ENCODE assay signal across 11 mouse cellular contexts in genomic region chr11:102772771-102773700, GRCm38 (mm10). TPM values are rescaled to one million over a fixed set of nuclear protein-coding genes. Genes with fewer than 3 reads are reported as not detected.
DNase-seq lines count a peak whose midpoint lies in the region; ATAC-seq and TF ChIP-seq lines count a peak whose summit lies in the region.
"Had no signal": no experiment of that assay in that cellular context is flagged by ENCODE, and none has a peak within 500 bp of the region (broad histone marks: within the 10 kb centered on the region; RNA-seq: fewer than 3 reads in every experiment).

No protein-coding gene starts in this region.

- peak overlapping the region; percentile 67 for H3K27ac ChIP-seq in cerebellum, adult 2 months (ENCODE audit: insufficient read depth, low read length)
- H3K27ac ChIP-seq in midbrain, embryonic 12.5 days (replicated peaks): peak overlapping the region; percentile 90
- H3K27ac ChIP-seq in intestine, postnatal 0 days (ENCODE audit: low read depth, low read length): no peak overlapping the region
- H3K27ac ChIP-seq in lung, postnatal 0 days (ENCODE audit: low read length): no peak overlapping the region
- H3K27ac ChIP-seq: macrophage had no signal

- no peaks in the 10 kb centered on the region for H3K27me3 ChIP-seq in cerebellum, adult 2 months (ENCODE audit: control insufficient read depth, insufficient read depth, low read length)
- peaks cover 28% of the 10 kb centered on the region for H3K27me3 ChIP-seq in midbrain, embryonic 12.5 days
- H3K27me3 ChIP-seq in intestine, postnatal 0 days (replicated peaks; ENCODE audit: control insufficient read depth, insufficient read depth, low read length): no peaks in the 10 kb centered on the region
- no peaks in the 10 kb centered on the region for H3K27me3 ChIP-seq in lung, postnatal 0 days (replicated peaks; ENCODE audit: insufficient read depth, low read length)
- H3K27me3 ChIP-seq: limb, embryonic 13.5 days had no signal

- no peak for TF ChIP-seq CTCF in cerebellum, adult 2 months (IDR thresholded peaks at IDR 0.05; ENCODE audit: borderline replicate concordance, insufficient read depth, low read depth, low read length)
- TF ChIP-seq CTCF in intestine, postnatal 0 days (IDR thresholded peaks at IDR 0.05; ENCODE audit: low read depth): no peak
- no peak for TF ChIP-seq CTCF in lung, postnatal 0 days (IDR thresholded peaks at IDR 0.05)

- peak overlapping the region; percentile 36 for H3K4me2 ChIP-seq in midbrain, embryonic 12.5 days (replicated peaks)
- no peak overlapping the region for H3K4me2 ChIP-seq in intestine, postnatal 0 days (replicated peaks; ENCODE audit: low read depth)
- H3K4me2 ChIP-seq in lung, postnatal 0 days (replicated peaks; ENCODE audit: low read depth, low read length): no peak overlapping the region

- DNase-seq in cerebellum, adult 2 months: peak; percentile 59 to 61
- peak; percentile 54 to 62 for DNase-seq in cerebellum, postnatal 14 days
- peak; percentile 71 for DNase-seq in forelimb bud, embryonic 11.5 days (ENCODE audit: low read depth, low spot score)
- DNase-seq in urinary bladder, postnatal 4 days (ENCODE audit: low spot score in 2 of 2): no peak
- DNase-seq in lung, postnatal 0 days (ENCODE audit: low spot score): no peak
- DNase-seq in thymus, postnatal 4 days: no peak

- ATAC-seq in midbrain, embryonic 12.5 days (ENCODE audit: low FRiP score, low read depth): no peak
- no peak for ATAC-seq in intestine, postnatal 0 days
- no peak for ATAC-seq in lung, postnatal 0 days

- H3K4me1 ChIP-seq in cerebellum, adult 2 months (ENCODE audit: control insufficient read depth, insufficient read depth, low read length): peaks cover 81% of the 10 kb centered on the region
- H3K4me1 ChIP-seq in midbrain, embryonic 12.5 days: peaks cover 60% of the 10 kb centered on the region
- 0 out of 2 replicates have a peak, but pooled peaks cover 6% of the 10 kb centered on the region for H3K4me1 ChIP-seq in intestine, postnatal 0 days (replicated peaks; ENCODE audit: control insufficient read depth, insufficient read depth, low read length)
- peaks cover 4% of the 10 kb centered on the region for H3K4me1 ChIP-seq in lung, postnatal 0 days (ENCODE audit: insufficient read depth, low read depth, low read length)

- no peak for TF ChIP-seq EP300 in lung, postnatal 0 days (IDR thresholded peaks at IDR 0.05)

- H3K4me3 ChIP-seq in cerebellum, adult 2 months (replicated peaks; ENCODE audit: insufficient read depth, low read depth, low read length): no peak overlapping the region
- no peak overlapping the region for H3K4me3 ChIP-seq in midbrain, embryonic 12.5 days
- H3K4me3 ChIP-seq in intestine, postnatal 0 days (ENCODE audit: low read depth, low read length): no peak overlapping the region
- no peak overlapping the region for H3K4me3 ChIP-seq in lung, postnatal 0 days (ENCODE audit: low read depth, low read length)

- 32% methylated on average over 18 of the region's 18 CpGs for WGBS in cerebellum, adult 2 months
- 66% methylated on average over 18 of the region's 18 CpGs for WGBS in midbrain, embryonic 12.5 days
- WGBS in intestine, postnatal 0 days: 72% methylated on average over 18 of the region's 18 CpGs
- WGBS in lung, postnatal 0 days: 65% methylated on average over 18 of the region's 18 CpGs

- no peak for TF ChIP-seq POLR2A in cerebellum, adult 2 months (IDR thresholded peaks at IDR 0.05; ENCODE audit: borderline replicate concordance, insufficient read depth, low read length)

- peak overlapping the region; percentile 49; the same call in 1 of the 2 replicates for H3K9ac ChIP-seq in midbrain, embryonic 12.5 days (replicated peaks)
- no peak overlapping the region for H3K9ac ChIP-seq in intestine, postnatal 0 days (ENCODE audit: low read depth, low read length)
- no peak overlapping the region for H3K9ac ChIP-seq in lung, postnatal 0 days (replicated peaks; ENCODE audit: low read depth)

- H3K9me3 ChIP-seq in midbrain, embryonic 12.5 days: no peaks in the 10 kb centered on the region
- no peaks in the 10 kb centered on the region for H3K9me3 ChIP-seq in intestine, postnatal 0 days (ENCODE audit: control insufficient read depth)
- no peaks in the 10 kb centered on the region for H3K9me3 ChIP-seq in lung, postnatal 0 days (ENCODE audit: low read length)
- H3K9me3 ChIP-seq: G1E; limb, embryonic 13.5 days had no signal

- peaks cover 9% of the 10 kb centered on the region; the same call in 1 of the 2 replicates for H3K36me3 ChIP-seq in midbrain, embryonic 12.5 days
- H3K36me3 ChIP-seq in intestine, postnatal 0 days (ENCODE audit: control insufficient read depth, insufficient read depth): no peaks in the 10 kb centered on the region
- no peaks in the 10 kb centered on the region for H3K36me3 ChIP-seq in lung, postnatal 0 days (ENCODE audit: insufficient read depth, low read length)
- H3K36me3 ChIP-seq: G1E had no signal

RNA-seq across cellular contexts. Expression of gene Adam11, which starts 11.8 kb away (rescaled TPM):
- 207 and 239 TPM in 2 replicates for polyA plus RNA-seq in cerebellum, adult 2 months (2012; rRNA removed)
- 24.1 and 28.8 TPM in 2 replicates for polyA plus RNA-seq in midbrain, embryonic 12.5 days (2016; fragmentation: Nextera tagmentation; extraction: Ambion mirVana)
- polyA plus RNA-seq in intestine, postnatal 0 days (2015; fragmentation: Nextera tagmentation; extraction: Ambion mirVana): 0.80 and 1.3 TPM in 2 replicates
- 0.78 and 1.8 TPM in 2 replicates for polyA plus RNA-seq in lung, postnatal 0 days (2015; fragmentation: Nextera tagmentation; extraction: Ambion mirVana)
- polyA plus RNA-seq: G1E had no signal

RNA-seq across cellular contexts. Expression of gene Gjc1, which starts 46.5 kb away (rescaled TPM):
- 6.4 and 7.9 TPM in 2 replicates for polyA plus RNA-seq in cerebellum, adult 2 months (2012; rRNA removed)
- polyA plus RNA-seq in midbrain, embryonic 12.5 days (2016; fragmentation: Nextera tagmentation; extraction: Ambion mirVana): 79.0 and 87.1 TPM in 2 replicates
- 16.1 and 18.8 TPM in 2 replicates for polyA plus RNA-seq in intestine, postnatal 0 days (2015; fragmentation: Nextera tagmentation; extraction: Ambion mirVana)
- 35.9 and 37.0 TPM in 2 replicates for polyA plus RNA-seq in lung, postnatal 0 days (2015; fragmentation: Nextera tagmentation; extraction: Ambion mirVana)
- polyA plus RNA-seq: G1E, macrophage had no signal

Comparison
In these comparisons a context has a peak if more than half of its experiments do, and no peak if none do; other contexts are left out.
1. DNase-seq: peak in cerebellum, adult 2 months (2 of 2), cerebellum, postnatal 14 days (2 of 2) and forelimb bud, embryonic 11.5 days (single experiment); none in urinary bladder, postnatal 4 days (0 of 2), lung, postnatal 0 days (single experiment) and thymus, postnatal 4 days (single experiment).
2. H3K27ac ChIP-seq: peak in cerebellum, adult 2 months (single experiment) and midbrain, embryonic 12.5 days (single experiment); none in intestine, postnatal 0 days (single experiment) and lung, postnatal 0 days (single experiment).